Comparison of ENCODE assay signal across 8 mouse cellular contexts in genomic region chr5:137031076-137032032, GRCm38 (mm10). TPM values are rescaled to one million over a fixed set of nuclear protein-coding genes. Genes with fewer than 3 reads are reported as not detected.
DNase-seq lines count a peak whose midpoint lies in the region; ATAC-seq and TF ChIP-seq lines count a peak whose summit lies in the region.

No protein-coding gene starts in this region.

- no peak for TF ChIP-seq CTCF in cerebellum, adult 2 months (IDR thresholded peaks at IDR 0.05; ENCODE audit: borderline replicate concordance, insufficient read depth, low read depth, low read length)
- no peak for TF ChIP-seq CTCF in intestine, postnatal 0 days (IDR thresholded peaks at IDR 0.05; ENCODE audit: low read depth)

- H3K4me1 ChIP-seq in cerebellum, adult 2 months (ENCODE audit: control insufficient read depth, insufficient read depth, low read length), result no peaks in the 10 kb centered on the region
- peaks cover 23% of the 10 kb centered on the region; the same call in 1 of the 2 replicates for H3K4me1 ChIP-seq in forebrain, embryonic 11.5 days (replicated peaks; ENCODE audit: control insufficient read depth, insufficient read depth, low read length)
- H3K4me1 ChIP-seq in intestine, postnatal 0 days (replicated peaks; ENCODE audit: control insufficient read depth, insufficient read depth, low read length), result peaks cover 8% of the 10 kb centered on the region; the same call in 1 of the 2 replicates

- DNase-seq in cerebellum, adult 2 months, result peak; percentile 39 to 48
- no peak for DNase-seq in cerebellum, postnatal 4 days (ENCODE audit: low spot score in 2 of 2)
- DNase-seq in spleen, postnatal 10 days (ENCODE audit: low spot score in 2 of 2), result peak; percentile 8 to 30
- no peak for DNase-seq in spleen, postnatal 14 days (ENCODE audit: low spot score in 2 of 2)
- DNase-seq in forebrain, embryonic 11.5 days (ENCODE audit: low spot score), result peak; percentile 67
- DNase-seq in lung, postnatal 4 days, result peak; percentile 48 to 57

- ATAC-seq in forebrain, embryonic 11.5 days (replicated peaks; ENCODE audit: low FRiP score), result no peak
- no peak for ATAC-seq in intestine, postnatal 0 days
- ATAC-seq in inflammation-experienced regulatory T-cells, adult 6 months, result no peak

- no peak overlapping the region for H3K27ac ChIP-seq in cerebellum, adult 2 months (ENCODE audit: insufficient read depth, low read length)
- H3K27ac ChIP-seq in forebrain, embryonic 11.5 days (ENCODE audit: low read depth, low read length), result no peak overlapping the region
- no peak overlapping the region for H3K27ac ChIP-seq in intestine, postnatal 0 days (ENCODE audit: low read depth, low read length)

- H3K9me3 ChIP-seq in forebrain, embryonic 11.5 days (ENCODE audit: control insufficient read depth, low read length), result no peaks in the 10 kb centered on the region
- no peaks in the 10 kb centered on the region for H3K9me3 ChIP-seq in intestine, postnatal 0 days (ENCODE audit: control insufficient read depth)

- no peaks in the 10 kb centered on the region for H3K27me3 ChIP-seq in cerebellum, adult 2 months (ENCODE audit: control insufficient read depth, insufficient read depth, low read length)
- peaks cover 52% of the 10 kb centered on the region for H3K27me3 ChIP-seq in forebrain, embryonic 11.5 days (ENCODE audit: control insufficient read depth, insufficient read depth, low read length)
- peaks cover 51% of the 10 kb centered on the region for H3K27me3 ChIP-seq in intestine, postnatal 0 days (replicated peaks; ENCODE audit: control insufficient read depth, insufficient read depth, low read length)

- under 1% methylated on average over 78 of the region's 78 CpGs for WGBS in cerebellum, adult 2 months
- 1% methylated on average over 77 of the region's 78 CpGs for WGBS in forebrain, embryonic 11.5 days
- WGBS in intestine, postnatal 0 days, result under 1% methylated on average over 78 of the region's 78 CpGs

- H3K4me2 ChIP-seq in forebrain, embryonic 11.5 days (ENCODE audit: low read depth, low read length, severe bottlenecking), result peak overlapping the region; percentile 85
- peak overlapping the region; percentile 78 for H3K4me2 ChIP-seq in intestine, postnatal 0 days (replicated peaks; ENCODE audit: low read depth)

- TF ChIP-seq POLR2A in cerebellum, adult 2 months (IDR thresholded peaks at IDR 0.05; ENCODE audit: borderline replicate concordance, insufficient read depth, low read length), result no peak

- 0 out of 2 replicates have a peak overlapping the region, but pooled peaks have one; percentile 8 for H3K9ac ChIP-seq in forebrain, embryonic 11.5 days (ENCODE audit: low read length)
- 0 out of 2 replicates have a peak overlapping the region, but pooled peaks have one; percentile 7 for H3K9ac ChIP-seq in intestine, postnatal 0 days (ENCODE audit: low read depth, low read length)

- peak overlapping the region; percentile 54 for H3K4me3 ChIP-seq in cerebellum, adult 2 months (replicated peaks; ENCODE audit: insufficient read depth, low read depth, low read length)
- H3K4me3 ChIP-seq in forebrain, embryonic 11.5 days (ENCODE audit: low read depth, low read length), result peak overlapping the region; percentile 37
- H3K4me3 ChIP-seq in intestine, postnatal 0 days (ENCODE audit: low read depth, low read length), result peak overlapping the region; percentile 38

- no peaks in the 10 kb centered on the region for H3K36me3 ChIP-seq in forebrain, embryonic 11.5 days (ENCODE audit: control insufficient read depth, insufficient read depth, low read length)
- peaks cover 14% of the 10 kb centered on the region for H3K36me3 ChIP-seq in intestine, postnatal 0 days (ENCODE audit: control insufficient read depth, insufficient read depth)

RNA-seq across cellular contexts. Expression of gene Vgf, which starts 5.2 kb away (rescaled TPM):
- 62.1 and 65.4 TPM in 2 replicates for polyA plus RNA-seq in cerebellum, adult 2 months (2012; rRNA removed)
- polyA plus RNA-seq in forebrain, embryonic 11.5 days (2014; fragmentation: Nextera tagmentation; extraction: Ambion mirVana), result 0.32 TPM in 1 of 2 replicates, not detected in the other
- polyA plus RNA-seq in intestine, postnatal 0 days (2015; fragmentation: Nextera tagmentation; extraction: Ambion mirVana), result 1.3 and 1.6 TPM in 2 replicates
- not detected for polyA plus RNA-seq in inflammation-experienced regulatory T-cells, adult 6 months (2017; shearing (Covaris generic))

RNA-seq across cellular contexts. Expression of gene Ap1s1, which starts 14.6 kb away (rescaled TPM):
- 147 and 168 TPM in 2 replicates for polyA plus RNA-seq in cerebellum, adult 2 months (2012; rRNA removed)
- 187 and 207 TPM in 2 replicates for polyA plus RNA-seq in forebrain, embryonic 11.5 days (2014; fragmentation: Nextera tagmentation; extraction: Ambion mirVana)
- 229 and 232 TPM in 2 replicates for polyA plus RNA-seq in intestine, postnatal 0 days (2015; fragmentation: Nextera tagmentation; extraction: Ambion mirVana)
- polyA plus RNA-seq in inflammation-experienced regulatory T-cells, adult 6 months (2017; shearing (Covaris generic)), result 100 to 1,000 TPM in 1 of 3 experiments, 10 to 100 TPM in 2; 66.7 to 117 (median 68.0) TPM

RNA-seq across cellular contexts. Expression of gene Serpine1, which starts 40.7 kb away (rescaled TPM):
- 0.38 and 0.48 TPM in 2 replicates for polyA plus RNA-seq in cerebellum, adult 2 months (2012; rRNA removed)
- 0.20 TPM in 1 of 2 replicates, not detected in the other for polyA plus RNA-seq in forebrain, embryonic 11.5 days (2014; fragmentation: Nextera tagmentation; extraction: Ambion mirVana)
- polyA plus RNA-seq in intestine, postnatal 0 days (2015; fragmentation: Nextera tagmentation; extraction: Ambion mirVana), result 0.20 and 0.22 TPM in 2 replicates
- not detected for polyA plus RNA-seq in inflammation-experienced regulatory T-cells, adult 6 months (2017; shearing (Covaris generic))

RNA-seq across cellular contexts. Expression of gene Znhit1, which starts 43.5 kb away (rescaled TPM):
- polyA plus RNA-seq in cerebellum, adult 2 months (2012; rRNA removed), result 86.8 and 95.4 TPM in 2 replicates
- 93.4 and 99.5 TPM in 2 replicates for polyA plus RNA-seq in forebrain, embryonic 11.5 days (2014; fragmentation: Nextera tagmentation; extraction: Ambion mirVana)
- 84.6 and 91.1 TPM in 2 replicates for polyA plus RNA-seq in intestine, postnatal 0 days (2015; fragmentation: Nextera tagmentation; extraction: Ambion mirVana)
- polyA plus RNA-seq in inflammation-experienced regulatory T-cells, adult 6 months (2017; shearing (Covaris generic)), result 10 to 100 TPM; 52.8 to 60.9 (median 60.7) TPM

RNA-seq across cellular contexts. Expression of gene Plod3, which starts 44.5 kb away (rescaled TPM):
- polyA plus RNA-seq in cerebellum, adult 2 months (2012; rRNA removed), result 38.6 and 39.7 TPM in 2 replicates
- 29.1 and 30.7 TPM in 2 replicates for polyA plus RNA-seq in forebrain, embryonic 11.5 days (2014; fragmentation: Nextera tagmentation; extraction: Ambion mirVana)
- polyA plus RNA-seq in intestine, postnatal 0 days (2015; fragmentation: Nextera tagmentation; extraction: Ambion mirVana), result 11.1 and 11.8 TPM in 2 replicates
- 1 to 10 TPM; 4.7 to 6.7 (median 5.1) TPM for polyA plus RNA-seq in inflammation-experienced regulatory T-cells, adult 6 months (2017; shearing (Covaris generic))

Comparison
In these comparisons a context has a peak if more than half of its experiments do, and no peak if none do; other contexts are left out.
1. DNase-seq: peak in cerebellum, adult 2 months (2 of 2), spleen, postnatal 10 days (2 of 2), forebrain, embryonic 11.5 days (single experiment) and lung, postnatal 4 days (2 of 2); none in cerebellum, postnatal 4 days (0 of 2) and spleen, postnatal 14 days (0 of 2).
2. RNA of gene Vgf, which starts 5.2 kb away (polyA plus RNA-seq): 62.1 to 65.4 TPM in cerebellum, adult 2 months; 1.3 to 1.6 TPM in intestine, postnatal 0 days, 0.32 TPM in forebrain, embryonic 11.5 days and not detected in inflammation-experienced regulatory T-cells, adult 6 months; every median in the first group is over 10 times any median in the second.
3. Peak in every context shown above with its lines, with median percentiles within 50 percentile points of each other: H3K4me3 ChIP-seq.